Mouse (Mus musculus) T-cell, adult 66 days (primary cell): ENCODE results near the gene Trmt1l. TPM values are rescaled to one million over a fixed set of nuclear protein-coding genes. Genes with fewer than 3 reads are reported as not detected.

ENCODE experiments used
- total RNA-seq, 2 experiments: library from RNA; stranded (reverse); gene quantifications; 3 replicates in 1 of 2; 4 replicates in 1 of 2; pipeline ENCODE4 v1.2.4; 2023

The Trmt1l gene
- total RNA-seq = 10 to 100 TPM; 32.3 to 40.0 TPM

GRCm38 (mm10) chr1:151428263-151429221 is at the start of gene Trmt1l, which contains the start of gene Swt1:
Gene Trmt1l, plus strand, starts transcription at chr1:151428542.
Gene Swt1, minus strand, starts transcription at chr1:151428455.

GRCm38 (mm10) chr1:151500531-151501361 is 72.4 kb downstream of the Trmt1l start, which contains the start of gene Rnf2:
Gene Rnf2, minus strand, starts transcription at chr1:151500955.

Other genes with a start within 250 kb of the Trmt1l start
- not detected for gene Gm47985, start 246.0 kb upstream of the Trmt1l start, total RNA-seq
- not detected for gene Gm8947, start 236.2 kb upstream of the Trmt1l start, total RNA-seq
- gene Gm47995, start 230.1 kb upstream of the Trmt1l start, total RNA-seq = not detected
- not detected for gene 3110040M04Rik, start 224.4 kb upstream of the Trmt1l start, total RNA-seq
- gene Gm47996, start 218.4 kb upstream of the Trmt1l start, total RNA-seq = not detected
- 100 to 1,000 TPM; 203 to 204 TPM for gene Ivns1abp, start 84.1 kb upstream of the Trmt1l start, total RNA-seq
- gene Swt1, start 87 bp upstream of the Trmt1l start, total RNA-seq = 10 to 100 TPM; 42.7 to 49.1 TPM
- 10 to 100 TPM; 44.9 to 47.5 TPM for gene Rnf2, start 72.4 kb downstream of the Trmt1l start, total RNA-seq
- 10 to 100 TPM; 19.8 to 20.9 TPM for gene Fam129a, start 142.6 kb downstream of the Trmt1l start, total RNA-seq